In genomic region chr5:21424614-21425602, GRCm38 (mm10) we compare ENCODE assay signal across 8 mouse cellular contexts. TPM values are rescaled to one million over a fixed set of nuclear protein-coding genes. Genes with fewer than 3 reads are reported as not detected.
A peak's percentile ranks its signal among the peaks of the same experiment; 100 is the strongest.
DNase-seq lines count a peak whose midpoint lies in the region; ATAC-seq lines count a peak whose summit lies in the region.

Ccdc146 (minus strand) TSS chr5:21424677.
Fam185a (plus strand) TSS chr5:21424958.

- peaks cover 13% of the 10 kb centered on the region for H3K4me1 ChIP-seq in lung, embryonic 16.5 days (replicated peaks; ENCODE audit: control insufficient read depth, insufficient read depth, low read length)

- H3K27me3 ChIP-seq in lung, embryonic 16.5 days (ENCODE audit: control insufficient read depth, insufficient read depth, low read depth, low read length), result no peaks in the 10 kb centered on the region

- ATAC-seq in hematopoietic stem cell, adult 5-6 weeks (replicated peaks in 1 of 2; ENCODE audit: insufficient read depth in 1 of 2, low FRiP score in 2 of 2, low TSS enrichment in 1 of 2, low read depth in 1 of 2, poor library complexity in 2 of 2, severe bottlenecking in 2 of 2), result peak; percentile 99 to 100
- ATAC-seq in lung, embryonic 16.5 days (ENCODE audit: low read depth), result peak; percentile 100

- peak; percentile 100 for DNase-seq in MEL-GATA-1-ER (ENCODE audit: extremely low read depth, low read depth)
- peak; percentile 91 for DNase-seq in cerebellum, adult 8-10 months
- DNase-seq in forelimb bud, embryonic 11.5 days (ENCODE audit: low read depth, low spot score), result peak; percentile 98
- peak; percentile 96 for DNase-seq in layer of hippocampus, adult 9-10 months (ENCODE audit: low spot score)
- peak; percentile 63 for DNase-seq in ovary, postnatal 10 days (ENCODE audit: low spot score)
- peak; percentile 87 to 91 for DNase-seq in thymus, postnatal 10 days (ENCODE audit: low spot score in 2 of 2)

- peak within 1 kb of the TSS; percentile 80 for H3K9ac ChIP-seq in lung, embryonic 16.5 days (ENCODE audit: low read length)

- peak within 1 kb of the TSS; percentile 92 for H3K4me2 ChIP-seq in lung, embryonic 16.5 days (ENCODE audit: low read depth, low read length)

- WGBS in lung, embryonic 16.5 days, result under 1% methylated on average over 52 of the region's 68 CpGs

- no peaks in the 10 kb centered on the region for H3K36me3 ChIP-seq in lung, embryonic 16.5 days (ENCODE audit: control insufficient read depth, insufficient read depth, low read length)

- no peaks in the 10 kb centered on the region for H3K9me3 ChIP-seq in lung, embryonic 16.5 days (ENCODE audit: control insufficient read depth, low read length)

- H3K27ac ChIP-seq in lung, embryonic 16.5 days (ENCODE audit: low read length), result peak within 1 kb of the TSS; percentile 31

- H3K4me3 ChIP-seq in lung, embryonic 16.5 days (ENCODE audit: low read length), result peak within 1 kb of the TSS; percentile 60

RNA-seq across cellular contexts. Expression of gene Ccdc146, which starts in this region (rescaled TPM):
- not detected in 2 replicates for total RNA-seq in hematopoietic stem cell, adult 5-6 weeks (2017)
- 3.6 and 3.7 TPM in 2 replicates for polyA plus RNA-seq in lung, embryonic 16.5 days (2015; fragmentation: Nextera tagmentation; extraction: Ambion mirVana)

RNA-seq across cellular contexts. Expression of gene Fam185a, which starts in this region (rescaled TPM):
- total RNA-seq in hematopoietic stem cell, adult 5-6 weeks (2017), result 13.8 and 17.0 TPM in 2 replicates
- 4.0 and 4.1 TPM in 2 replicates for polyA plus RNA-seq in lung, embryonic 16.5 days (2015; fragmentation: Nextera tagmentation; extraction: Ambion mirVana)

Comparison
In these comparisons a context has a peak if more than half of its experiments do, and no peak if none do; other contexts are left out.
1. Peak in every context shown above with its lines: DNase-seq, ATAC-seq, H3K4me3 ChIP-seq and H3K27ac ChIP-seq.